Mouse (Mus musculus) kidney, postnatal 36 days (tissue): ENCODE data around the gene Krtap10-4.
"Not testable (repeated sequence)": the region's sequence is repeated elsewhere in the genome, so short reads cannot be mapped to it uniquely, and the experiment has no call there.

Source experiments
- DNase-seq, 2 experiments: peaks; one replicate each; pipeline ENCODE4 v3.0.0; 2021 to 2022; ENCODE audit warnings: mixed read lengths in 2 of 2

Gene Krtap10-4

GRCm38 (mm10) chr10:77787876-77788275 lies 39.0 kb downstream of the Krtap10-4 start, which contains the start of gene Gm7137:
Gene Gm7137 (minus strand): TSS chr10:77788200.
- not testable (repeated sequence) for DNase-seq

GRCm38 (mm10) chr10:77783396-77783795 lies 43.5 kb downstream of the Krtap10-4 start:
- not testable (repeated sequence) for DNase-seq

- not testable (repeated sequence) for DNase-seq
Measured at GRCm38 (mm10) chr10:77782442-77782841, 44.5 kb downstream of the Krtap10-4 start, which contains the start of gene Gm3250. Gene Gm3250 (minus strand): TSS chr10:77782542.

- DNase-seq, result not testable (repeated sequence)
Measured at GRCm38 (mm10) chr10:77776844-77777243, 50.1 kb downstream of the Krtap10-4 start, which contains the start of gene Gm7138. Gene Gm7138 (minus strand): TSS chr10:77776944.
